Mouse (Mus musculus) lung, adult 2 months (tissue): Measurements from ENCODE around the gene Golga1.
"Not testable (repeated sequence)": the region's sequence is repeated elsewhere in the genome, so short reads cannot be mapped to it uniquely, and the experiment has no call there.

ENCODE experiments used
- CTCF ChIP-seq: fragments of 200-500 bp; IDR thresholded peaks from 2 replicates; pipeline ENCODE4 v1.5.1; 2011; ENCODE audit warnings: mild to moderate bottlenecking, low read length, control low read depth; ENCODE audit not compliant: insufficient read depth
- POLR2A ChIP-seq: fragments of 200-500 bp; IDR thresholded peaks from 2 replicates; pipeline ENCODE4 v1.6.1; 2011; ENCODE audit warnings: low read depth, mild to moderate bottlenecking, control low read depth, low read length, borderline replicate concordance; ENCODE audit errors: extremely low read depth

DNA sequence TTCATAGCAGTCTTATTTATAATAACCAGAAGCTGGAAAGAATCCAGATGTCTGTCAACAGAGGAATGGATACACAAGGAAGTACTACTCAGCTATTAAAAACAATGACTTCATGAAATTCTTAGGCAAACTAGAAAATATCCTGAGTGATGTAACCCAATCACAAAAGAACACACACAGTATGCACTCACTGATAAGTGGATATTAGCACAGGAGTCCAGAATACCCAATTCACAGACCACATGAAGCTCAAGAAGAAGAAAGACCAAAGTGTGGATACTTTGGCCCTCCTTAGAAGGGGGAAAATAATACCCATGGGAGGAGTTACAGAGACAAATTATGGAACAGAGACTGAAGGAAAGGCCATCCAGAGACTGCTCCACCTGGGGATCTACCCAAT lies 44.4 kb upstream of the Golga1 start:
- not testable (repeated sequence) for TF ChIP-seq CTCF, POLR2A
